Mouse (Mus musculus) embryo, embryonic 10 days (tissue): ENCODE data around the gene Narfl.
A peak's percentile ranks its signal among the peaks of the same experiment; 100 is the strongest.
"Not testable (repeated sequence)": the region's sequence is repeated elsewhere in the genome, so short reads cannot be mapped to it uniquely, and the experiment has no call there.

ENCODE experiments used
- DNase-seq: peaks from one replicate; pipeline ENCODE4 v3.0.0-alpha.2; 2015; ENCODE audit warnings: low spot score

The Narfl gene

DNA sequence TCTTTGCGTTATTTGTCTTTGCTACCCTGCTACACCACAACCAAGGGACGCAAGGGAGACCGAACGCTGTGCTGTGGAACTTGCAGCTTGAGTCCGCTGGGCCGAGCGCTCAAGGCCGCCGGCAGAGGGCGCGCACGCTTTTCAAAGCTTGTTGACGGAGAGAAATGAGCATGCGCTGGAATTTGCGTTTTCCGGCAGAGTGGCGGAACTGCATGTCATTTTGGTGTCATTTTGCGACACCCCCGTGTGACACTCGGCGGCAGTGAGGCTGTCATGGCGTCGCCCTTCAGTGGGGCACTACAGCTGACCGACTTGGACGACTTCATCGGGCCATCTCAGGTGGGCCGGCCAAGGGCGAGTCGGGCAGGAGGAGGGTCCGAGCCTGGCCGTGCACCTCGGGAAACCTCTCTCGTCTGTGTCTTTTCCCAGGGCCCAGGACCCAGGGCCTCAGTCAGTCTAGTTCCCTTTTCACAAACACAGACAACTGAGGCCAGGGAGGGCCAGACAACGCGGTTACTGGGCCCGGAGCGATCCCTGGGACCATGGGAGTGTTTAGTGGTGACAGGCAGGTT is at the start of gene Narfl:
Gene Narfl (plus strand): TSS at position 228 of the 572 bp plus-strand sequence.
- DNase-seq, result peak; percentile 99

DNA sequence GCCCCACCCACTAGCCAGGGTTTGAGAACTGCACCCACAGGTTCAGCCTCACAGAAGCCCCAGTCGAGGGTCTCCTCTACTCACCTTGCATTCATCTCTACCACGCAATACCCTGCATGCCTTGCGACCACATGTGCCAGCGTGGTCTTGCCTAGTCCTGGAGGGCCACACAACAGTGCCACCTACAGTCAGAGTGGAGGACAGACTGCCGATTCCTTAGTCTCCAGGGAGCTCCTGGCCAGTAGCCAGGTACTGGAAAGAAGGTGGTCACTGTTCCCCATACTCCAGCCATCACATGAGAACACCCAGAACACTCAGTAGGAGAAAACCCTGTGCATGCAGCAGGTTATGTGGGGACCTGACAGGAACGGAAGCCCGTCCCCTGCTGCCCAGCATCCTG is 49.7 kb upstream of the Narfl start:
- peak; percentile 51 for DNase-seq

DNA sequence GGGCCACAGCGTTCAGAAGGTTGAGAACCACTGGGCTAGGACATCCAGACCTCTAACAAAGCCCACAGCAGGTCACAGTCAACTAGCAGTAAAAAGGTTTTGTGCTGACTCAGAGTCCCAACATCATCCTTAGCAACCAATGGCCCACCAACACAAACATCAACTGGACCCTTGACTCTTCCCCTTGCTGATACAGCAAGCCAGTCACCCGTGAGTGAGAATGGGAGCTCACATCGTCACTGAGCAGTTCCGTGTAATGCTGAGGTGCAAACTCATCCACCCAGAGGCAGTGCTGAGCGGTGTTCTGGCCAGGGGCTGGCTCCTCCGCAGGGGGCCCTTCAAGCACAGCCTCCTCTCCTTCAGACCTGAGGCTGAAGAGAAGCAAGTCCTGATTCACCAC is 48.3 kb upstream of the Narfl start:
- no peak for DNase-seq

DNA sequence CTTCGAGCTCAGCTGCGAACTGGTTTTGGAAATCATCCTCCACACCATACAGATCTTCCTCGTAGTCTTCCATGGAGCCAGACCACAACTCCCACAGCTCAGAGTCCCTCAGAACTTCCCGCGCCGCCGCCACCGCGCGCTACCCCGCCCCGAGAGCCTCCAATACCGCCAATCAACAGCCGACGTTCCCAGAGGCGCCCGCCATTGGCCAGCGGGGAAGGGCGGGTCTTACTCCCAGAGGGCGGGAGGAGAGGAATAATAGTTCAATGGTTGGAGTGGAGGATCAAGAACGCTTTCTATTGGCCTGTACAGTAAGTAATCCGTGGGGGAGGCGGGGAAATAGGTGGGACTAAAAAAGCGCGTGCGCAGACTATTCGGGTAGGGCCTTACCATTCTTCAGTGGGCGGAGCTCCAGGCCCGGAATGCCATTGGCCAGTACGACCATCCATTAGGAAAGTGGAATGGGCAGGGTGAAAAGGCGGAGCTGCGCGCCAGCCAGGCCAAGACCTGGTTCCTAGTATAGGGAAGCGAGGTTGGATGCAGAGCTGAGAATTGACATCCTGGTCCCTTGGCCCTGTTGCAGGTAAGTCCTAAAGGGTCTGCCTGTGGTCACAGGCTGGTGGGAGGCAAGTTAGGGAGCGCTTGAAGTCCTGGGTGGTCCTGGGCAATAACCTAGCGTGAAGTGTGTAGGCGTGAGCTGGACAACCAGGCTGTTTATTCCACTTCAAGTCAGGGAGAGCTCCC is 46.1 kb upstream of the Narfl start, which contains the start of the genes Chtf18 and Rpusd1:
Gene Chtf18 (minus strand): TSS at position 155 of the 744 bp plus-strand sequence.
Gene Rpusd1 (plus strand): TSS at position 406 of the 744 bp plus-strand sequence.
- DNase-seq, result peak; percentile 99

DNA sequence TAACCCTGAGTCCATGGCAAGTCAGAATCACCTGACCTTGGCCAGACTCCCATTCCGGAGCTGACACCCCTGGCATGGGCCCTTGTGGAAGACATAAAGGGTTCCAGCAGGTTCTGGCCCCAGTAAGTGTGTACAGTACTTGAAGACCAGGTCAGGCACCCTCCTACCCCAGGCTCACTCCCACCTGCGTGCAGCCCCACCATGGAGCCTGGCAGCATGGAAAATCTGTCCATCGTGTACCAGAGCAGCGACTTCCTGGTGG is 45.6 kb upstream of the Narfl start:
- no peak for DNase-seq

DNA sequence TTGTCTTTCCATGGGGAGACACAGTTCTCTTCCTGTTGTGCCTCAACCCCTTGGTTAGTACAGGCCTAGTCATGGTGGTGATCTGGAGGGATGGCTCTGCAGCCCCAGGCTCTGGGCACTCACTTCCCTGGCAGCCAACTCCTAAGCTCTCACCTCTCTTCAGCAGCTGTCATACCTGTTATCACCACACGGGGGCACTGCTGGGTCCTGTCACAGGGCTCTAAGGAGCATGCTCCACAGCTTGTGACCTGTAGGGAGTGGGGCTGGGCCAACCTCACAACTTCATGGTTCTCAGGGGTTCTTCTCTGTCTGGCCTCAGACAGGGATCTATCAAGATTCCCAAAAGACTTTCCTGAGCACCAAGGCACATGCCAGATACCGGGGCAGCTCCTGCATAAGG is 41.5 kb upstream of the Narfl start:
- DNase-seq, result peak; percentile 90

DNA sequence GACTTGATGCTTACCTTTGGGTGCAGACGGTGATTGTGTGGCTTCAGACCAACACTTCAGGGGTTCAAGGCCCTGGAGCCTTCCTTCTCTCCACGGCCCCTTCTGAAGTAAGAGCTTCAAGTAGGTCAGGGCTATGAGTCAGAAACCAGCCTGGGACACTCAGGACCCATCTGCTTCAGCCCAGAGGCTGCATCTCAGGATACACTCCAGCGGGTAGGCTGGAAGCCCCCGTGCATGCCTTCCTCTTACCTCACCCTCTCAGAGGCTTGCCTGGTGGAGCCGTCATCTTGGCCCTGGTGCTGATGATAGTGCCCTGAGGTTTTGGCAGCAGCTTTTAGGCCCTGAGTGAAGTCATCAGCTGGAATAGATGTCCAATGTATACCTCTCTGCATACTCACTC is 38.3 kb upstream of the Narfl start:
- no peak for DNase-seq

DNA sequence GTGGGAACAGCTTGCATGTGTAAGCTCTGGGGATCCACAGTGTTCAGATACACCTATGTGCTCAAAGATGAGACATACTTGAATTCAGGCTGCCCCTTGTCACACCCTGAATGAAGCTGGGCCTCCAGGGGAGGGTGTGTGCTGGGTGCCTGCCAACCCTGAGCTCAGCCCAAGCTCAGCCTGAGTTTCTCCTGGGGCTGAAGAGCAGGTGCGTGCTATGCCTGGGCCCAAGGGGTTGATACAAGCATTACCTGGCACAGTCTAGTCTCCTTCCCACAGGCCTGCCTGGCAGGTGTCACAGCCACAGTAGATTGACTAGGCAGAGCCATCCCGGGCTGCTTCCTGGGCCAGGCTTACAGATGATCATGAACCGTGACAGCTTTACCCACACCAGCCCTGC is 37.8 kb upstream of the Narfl start, which contains the start of gene Mslnl:
Gene Mslnl (plus strand): TSS at position 298 of the 400 bp plus-strand sequence.
- no peak for DNase-seq

DNA sequence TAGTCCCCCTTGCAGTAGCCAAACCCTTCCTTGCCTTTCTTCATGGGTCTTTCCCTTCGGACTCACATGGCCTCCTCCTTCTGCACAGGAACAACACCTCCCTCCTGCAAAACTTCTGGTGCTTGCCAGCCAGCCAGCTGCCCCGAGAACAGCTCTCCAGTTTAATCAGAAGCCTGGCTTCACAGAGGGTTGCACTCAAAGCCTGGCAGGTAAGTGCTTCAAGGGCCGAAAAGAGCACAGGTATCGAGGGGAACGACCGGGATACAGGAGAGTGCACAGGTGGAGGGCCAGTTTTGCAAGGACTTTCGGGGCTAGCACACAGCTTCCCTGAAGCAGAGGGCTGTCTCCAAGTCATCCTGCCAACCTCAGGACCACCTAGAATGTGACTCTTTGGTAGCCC is 34.7 kb upstream of the Narfl start:
- no peak for DNase-seq

DNA sequence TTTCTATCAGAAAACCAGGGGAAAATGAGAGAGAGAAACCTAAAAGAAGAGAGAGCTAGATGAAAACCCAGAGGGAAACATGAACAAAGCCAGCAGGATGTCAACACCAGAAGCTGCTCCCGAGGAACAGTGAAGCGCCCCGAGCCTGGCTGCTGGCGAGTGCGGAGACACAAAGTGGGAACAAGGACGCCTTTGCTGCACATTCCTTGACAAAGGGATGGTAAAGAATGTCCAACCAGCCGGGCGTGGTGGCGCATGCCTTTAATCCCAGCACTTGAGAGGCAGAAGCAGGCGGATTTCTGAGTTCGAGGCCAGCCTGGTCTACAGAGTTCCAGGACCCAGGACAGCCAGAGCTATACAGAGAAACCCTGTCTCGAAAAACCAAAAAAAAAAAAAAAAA is 32.1 kb upstream of the Narfl start:
- DNase-seq, result not testable (repeated sequence)

DNA sequence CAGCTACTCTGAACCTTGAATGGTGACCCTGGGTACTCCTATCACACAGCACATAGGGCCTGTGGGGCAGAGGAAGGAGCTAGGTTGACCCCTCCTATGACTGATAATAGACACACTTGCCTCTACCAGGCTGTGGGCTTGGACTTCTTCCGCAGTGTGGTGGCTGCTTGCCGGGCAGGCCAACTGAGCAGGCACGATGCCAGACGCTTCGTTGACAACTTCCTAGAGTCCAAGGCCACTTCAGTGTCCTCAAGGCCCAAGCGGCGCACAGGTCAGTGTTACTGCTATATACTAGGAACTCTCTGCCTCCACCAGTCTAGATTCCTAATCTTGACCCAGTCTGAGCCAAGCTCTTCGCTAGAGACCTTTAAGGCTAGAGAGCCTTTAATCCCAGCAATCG is 29.7 kb upstream of the Narfl start:
- DNase-seq, result no peak

DNA sequence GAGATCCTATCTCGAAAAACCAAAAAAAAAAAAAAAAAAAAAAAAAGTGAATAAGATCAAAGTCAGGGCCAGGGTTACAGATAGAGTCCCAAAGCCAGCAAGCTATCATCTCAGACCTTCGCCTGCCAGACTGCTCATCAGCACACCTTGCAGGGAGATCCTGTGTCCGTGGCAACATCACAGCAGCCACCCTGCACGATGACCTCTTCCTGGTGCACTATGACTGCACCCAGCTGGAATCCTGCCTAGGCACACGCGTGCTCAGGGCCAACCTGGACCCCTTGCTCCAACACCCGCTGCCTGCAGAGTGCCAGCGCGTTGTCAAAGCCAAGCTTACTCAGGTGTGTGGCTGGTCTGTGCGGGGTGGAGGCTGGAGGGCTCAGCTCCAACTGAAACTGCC is 29.3 kb upstream of the Narfl start:
- DNase-seq, result no peak

DNA sequence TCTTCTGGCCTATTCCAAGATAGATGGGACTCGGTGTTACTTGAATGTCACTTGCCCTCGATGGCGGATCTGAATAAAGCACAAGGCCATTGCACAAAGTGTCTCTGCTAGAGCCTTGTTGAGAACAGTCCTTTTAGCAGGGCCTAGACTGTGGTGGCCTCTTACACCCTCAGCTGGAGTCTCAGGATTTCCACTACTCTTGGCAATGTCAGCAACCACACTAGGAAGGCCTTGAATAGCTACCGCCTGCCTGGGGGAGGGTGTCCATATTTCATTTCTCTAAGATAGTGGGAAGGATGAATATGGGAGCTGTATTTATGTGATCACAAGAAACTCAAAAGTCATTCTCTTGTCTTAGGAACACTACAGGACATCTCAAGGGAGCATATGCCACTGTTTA is 25.3 kb upstream of the Narfl start:
- no peak for DNase-seq

DNA sequence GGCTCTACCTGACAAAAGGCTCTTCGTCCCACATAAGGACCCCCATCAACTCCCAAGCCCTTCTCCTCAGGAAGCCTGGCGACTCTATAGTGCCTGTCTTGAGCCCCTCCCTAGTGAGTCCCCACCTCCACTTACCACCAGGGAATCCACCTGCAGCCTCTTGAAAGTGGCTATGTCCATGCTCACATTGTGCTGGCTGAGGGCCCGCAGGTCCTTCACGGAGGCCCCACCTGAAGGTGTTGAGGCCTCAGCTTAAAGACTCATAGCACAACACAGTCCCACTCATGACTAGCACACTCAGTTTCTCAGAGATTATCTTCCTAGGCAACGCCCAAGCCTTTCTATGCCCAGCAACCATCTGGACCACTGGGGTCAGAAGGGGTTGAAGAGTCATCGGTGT is 24.3 kb upstream of the Narfl start:
- no peak for DNase-seq

DNA sequence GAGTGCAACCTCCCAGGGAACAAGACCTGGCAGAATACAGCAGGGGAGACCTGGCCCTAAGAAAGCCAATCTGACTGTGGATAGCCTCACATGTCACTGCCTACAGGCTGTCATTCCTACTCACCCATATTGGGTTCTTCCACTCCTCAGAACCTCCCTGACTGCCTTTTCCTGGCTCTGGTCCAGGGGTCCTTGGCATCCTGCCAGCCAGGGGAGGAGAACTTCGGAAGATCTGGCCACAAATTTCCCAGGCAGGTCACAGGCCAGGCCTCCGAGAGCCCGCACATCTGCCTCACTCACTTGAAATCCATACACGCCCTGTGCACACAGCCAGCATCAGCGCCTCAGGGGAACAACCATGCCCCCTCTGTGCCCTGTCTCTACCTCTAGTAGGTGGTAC is 22.1 kb upstream of the Narfl start:
- no peak for DNase-seq

DNA sequence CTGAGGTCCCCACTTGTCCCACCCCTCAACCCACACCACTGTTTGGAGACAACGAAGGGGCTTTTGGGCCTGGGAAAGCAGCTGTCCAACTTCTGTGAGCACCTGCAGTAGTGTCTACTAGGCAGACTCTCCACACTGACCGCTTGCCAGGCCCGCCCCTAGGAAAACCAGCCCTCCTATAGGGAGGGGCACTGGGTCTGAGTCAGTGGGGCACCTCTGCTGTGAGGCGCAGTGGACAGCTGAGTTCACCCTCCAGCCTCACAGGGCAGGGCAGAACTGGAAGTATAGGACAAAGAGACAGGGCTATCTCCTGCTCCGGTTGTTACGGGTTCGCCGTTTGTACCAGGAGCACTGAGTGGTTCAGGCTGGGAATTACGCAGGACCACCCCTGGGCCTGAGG is 19.3 kb upstream of the Narfl start, which contains the start of gene Msln:
Gene Msln (minus strand): TSS at position 138 of the 400 bp plus-strand sequence.
- DNase-seq, result no peak

DNA sequence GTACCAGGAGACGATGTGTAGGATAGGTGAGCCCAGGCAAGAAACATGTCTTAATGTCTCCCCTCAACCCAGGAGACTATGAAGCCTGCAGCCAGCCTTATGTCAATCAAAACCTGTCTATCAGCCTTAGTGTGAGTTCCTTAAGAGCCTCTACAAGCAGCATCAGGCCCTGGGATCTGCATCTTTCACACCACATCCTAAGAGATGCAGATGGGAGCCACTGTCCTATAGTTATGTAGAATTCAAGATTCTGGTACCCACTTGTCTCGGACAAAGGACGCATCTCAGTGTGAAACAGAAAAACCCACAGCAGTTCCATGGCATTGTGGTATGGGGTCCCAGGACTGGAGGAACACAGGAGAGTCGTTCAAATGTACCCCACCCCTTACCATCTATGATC is 18.5 kb upstream of the Narfl start:
- DNase-seq, result no peak

DNA sequence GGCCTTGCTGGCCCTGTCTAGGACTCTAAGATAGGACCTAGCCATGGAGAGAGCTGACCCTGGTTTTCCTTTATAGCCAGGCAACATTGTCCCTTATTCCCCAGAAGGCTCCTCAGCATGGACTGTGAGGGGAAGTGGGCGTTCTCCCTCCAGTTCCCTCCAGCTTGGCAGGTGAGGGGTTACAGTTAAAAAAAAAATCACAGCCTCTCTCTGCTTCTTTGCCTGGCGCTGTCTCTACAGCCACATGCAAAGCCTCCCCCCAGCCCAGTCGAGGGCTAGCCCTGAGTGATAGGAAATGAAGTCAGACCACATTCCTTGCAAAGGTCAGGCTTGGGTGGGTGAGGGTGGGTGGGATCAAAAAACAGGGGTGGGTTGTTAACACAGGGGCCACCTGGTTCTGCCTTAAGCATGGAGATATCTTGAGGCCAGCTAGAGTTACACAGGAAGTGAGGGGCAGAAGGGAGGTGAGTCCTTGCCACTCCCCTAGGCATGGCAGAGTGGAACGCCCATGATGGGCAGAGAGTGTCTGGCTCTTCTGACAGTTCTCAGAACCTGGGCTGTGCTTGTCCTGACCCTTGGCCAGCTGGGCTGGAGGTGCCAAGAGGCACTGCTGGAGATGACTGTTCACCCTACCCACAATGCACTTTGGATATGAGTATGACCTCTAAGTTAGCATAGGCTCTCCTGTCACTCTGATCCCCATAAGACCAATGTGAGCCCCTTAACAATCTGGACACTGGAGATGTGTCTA is 17.8 kb upstream of the Narfl start:
- DNase-seq, result no peak

DNA sequence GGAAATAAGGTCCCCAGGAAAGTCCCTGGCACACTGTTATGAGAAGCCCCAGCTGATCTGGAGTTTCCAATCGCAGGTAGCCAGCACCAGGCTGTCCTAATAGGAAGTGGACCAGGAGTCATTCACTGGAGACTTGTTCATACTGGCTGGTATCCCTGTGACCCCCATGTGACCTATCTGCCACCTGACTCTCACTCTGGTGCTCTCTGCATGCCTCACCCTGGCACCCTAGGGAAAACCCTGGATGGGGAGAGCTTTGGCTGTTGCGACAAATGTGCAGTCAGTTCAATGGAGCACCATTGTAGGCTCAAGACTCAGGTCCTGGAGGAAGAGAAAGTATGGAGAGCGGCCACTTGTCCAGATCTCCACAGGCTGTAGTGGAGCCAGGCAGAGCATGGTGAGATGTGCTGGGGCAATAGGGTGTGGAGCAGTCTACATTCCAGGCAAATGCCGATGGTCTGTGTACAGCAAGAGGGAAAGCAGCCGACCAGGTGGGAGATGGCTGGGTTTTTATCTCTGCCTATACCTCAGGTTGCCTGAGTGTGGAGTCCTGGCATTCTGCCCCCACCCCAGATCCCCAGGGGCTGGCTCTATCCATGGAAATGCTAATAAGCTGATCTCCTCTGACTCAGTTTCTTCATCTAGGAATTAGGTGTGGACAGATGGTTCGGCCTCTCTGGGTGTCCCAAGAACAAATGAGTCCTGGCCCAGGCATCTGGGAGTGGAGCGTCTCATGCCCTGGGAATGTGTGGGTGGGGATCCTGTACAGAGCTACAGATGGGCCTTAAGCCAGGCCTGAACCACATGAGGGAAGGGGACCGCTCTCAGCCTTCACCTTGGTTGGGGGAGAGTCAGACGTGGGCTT is 17.0 kb upstream of the Narfl start:
- no peak for DNase-seq

DNA sequence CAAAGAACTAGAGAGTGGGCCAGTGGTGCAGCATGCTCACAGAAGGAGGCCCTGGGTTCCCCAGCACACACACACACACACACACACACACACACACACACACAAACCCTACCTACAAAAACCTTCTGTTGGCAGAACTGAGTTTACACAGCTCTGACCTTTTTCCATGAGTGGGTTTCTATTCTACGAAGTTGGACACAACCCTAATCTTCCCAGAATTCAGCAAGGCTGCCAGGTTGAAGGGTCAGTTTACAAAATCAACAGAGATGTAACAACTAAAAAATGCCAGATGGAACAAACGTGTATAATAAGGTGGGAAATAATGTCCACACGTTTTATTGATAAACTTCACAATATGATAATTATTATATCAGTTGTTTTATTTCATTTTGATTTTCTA is 15.9 kb upstream of the Narfl start:
- DNase-seq, result no peak

DNA sequence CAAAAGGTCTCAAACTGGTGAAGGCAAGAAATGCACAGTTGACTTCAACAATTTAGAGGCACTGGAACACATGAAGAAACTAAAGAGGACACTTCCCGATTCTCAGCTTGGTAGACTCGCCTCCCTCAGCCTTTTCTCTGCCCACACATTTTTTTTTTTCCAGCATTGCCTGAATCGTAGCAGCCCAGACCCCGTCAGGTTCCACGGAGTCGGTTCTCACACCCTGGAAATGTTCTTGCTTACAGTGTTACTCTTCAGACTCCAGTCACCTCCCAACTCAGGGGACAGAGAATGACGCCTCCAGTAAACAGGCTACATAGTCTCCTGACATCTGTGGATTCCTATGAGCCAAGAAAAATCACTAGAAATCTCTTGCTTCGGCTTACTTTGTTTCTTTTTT is 13.4 kb upstream of the Narfl start:
- no peak for DNase-seq

DNA sequence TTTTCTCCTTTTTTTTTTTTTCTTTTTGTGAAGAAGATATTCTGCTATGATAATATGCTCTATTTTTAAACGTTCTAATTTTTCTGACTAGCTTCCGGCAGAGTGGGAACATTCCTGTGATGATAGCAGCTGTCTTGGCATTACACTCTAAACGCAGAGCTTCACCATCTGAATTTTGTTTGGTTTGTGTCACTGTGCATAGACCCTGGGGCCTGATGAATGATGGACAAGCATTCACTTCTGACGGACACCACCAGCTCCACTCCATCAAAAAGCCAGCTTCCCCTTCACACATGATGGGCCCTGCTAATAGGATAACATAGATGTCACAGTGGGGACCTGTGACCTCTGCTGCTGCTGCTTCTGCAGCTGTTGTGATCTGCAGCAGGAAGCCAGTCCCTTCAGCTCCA is 12.0 kb upstream of the Narfl start:
- DNase-seq, result peak; percentile 45
